Comparison of ENCODE assay signal across 9 mouse cellular contexts in the genomic region with DNA sequence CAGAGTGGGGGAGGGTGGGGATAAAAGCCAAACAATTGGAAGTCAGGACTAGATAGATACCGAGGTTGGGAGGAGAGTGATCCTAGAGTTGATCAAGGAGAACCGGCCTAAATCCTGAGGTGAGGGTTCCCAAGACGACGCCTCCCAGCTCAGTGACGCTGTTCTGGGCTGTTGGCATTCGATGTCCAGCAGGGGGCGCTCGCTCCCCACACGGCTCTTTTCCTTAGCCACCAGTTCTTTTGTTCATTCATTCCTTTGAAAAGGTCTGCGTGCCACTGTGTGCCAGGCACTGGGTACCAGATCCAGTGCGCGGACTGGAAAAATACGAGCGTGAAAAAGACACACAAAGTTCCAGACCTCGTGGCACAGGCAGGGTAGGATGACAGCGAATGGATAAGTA. TPM values are rescaled to one million over a fixed set of nuclear protein-coding genes. Genes with fewer than 3 reads are reported as not detected.
A peak's percentile ranks its signal among the peaks of the same experiment; 100 is the strongest.
DNase-seq lines count a peak whose midpoint lies in the region; ATAC-seq and TF ChIP-seq lines count a peak whose summit lies in the region.
"Had no signal": no experiment of that assay in that cellular context is flagged by ENCODE, and none has a peak within 500 bp of the region (broad histone marks: within the 10 kb centered on the region; RNA-seq: fewer than 3 reads in every experiment).

No protein-coding gene starts in this region.

- no peak overlapping the region for H3K9ac ChIP-seq in hindbrain, postnatal 0 days (replicated peaks; ENCODE audit: low read length)
- H3K9ac ChIP-seq: limb, embryonic 13.5 days had no signal

- ATAC-seq in hindbrain, postnatal 0 days = peak; percentile 71

- H3K36me3 ChIP-seq in hindbrain, postnatal 0 days (ENCODE audit: insufficient read depth, low read length) = no peaks in the 10 kb centered on the region
- H3K36me3 ChIP-seq: limb, embryonic 13.5 days had no signal

- no peaks in the 10 kb centered on the region for H3K9me3 ChIP-seq in hindbrain, postnatal 0 days (ENCODE audit: low read length)
- H3K9me3 ChIP-seq: limb, embryonic 13.5 days had no signal

- H3K4me3 ChIP-seq in cerebellum, adult 2 months (replicated peaks; ENCODE audit: insufficient read depth, low read depth, low read length) = no peak overlapping the region
- H3K4me3 ChIP-seq in hindbrain, postnatal 0 days (ENCODE audit: low read length) = no peak overlapping the region
- H3K4me3 ChIP-seq: limb, embryonic 13.5 days had no signal

- WGBS in cerebellum, adult 2 months = 4% methylated on average over 16 of the region's 16 CpGs
- 3% methylated on average over 16 of the region's 16 CpGs for WGBS in hindbrain, postnatal 0 days

- H3K27me3 ChIP-seq in cerebellum, adult 2 months (ENCODE audit: control insufficient read depth, insufficient read depth, low read length) = no peaks in the 10 kb centered on the region; the same call in 1 of the 2 replicates
- no peaks in the 10 kb centered on the region for H3K27me3 ChIP-seq in hindbrain, postnatal 0 days (ENCODE audit: insufficient read depth, low read length)

- peak; percentile 83 for DNase-seq in Muller cell, postnatal 12 days (ENCODE audit: inconsistent ontology term)
- peak; percentile 75 to 83 for DNase-seq in cerebellum, adult 2 months
- peak; percentile 75 for DNase-seq in forelimb bud, embryonic 11.5 days (ENCODE audit: low read depth, low spot score)
- DNase-seq in hindbrain, postnatal 0 days (ENCODE audit: low spot score) = peak; percentile 85
- peak; percentile 80 to 82 for DNase-seq in layer of hippocampus, postnatal 36 days
- DNase-seq in lung, postnatal 4 days = peak; percentile 67 to 80
- DNase-seq in right cerebral cortex, adult 2 months (ENCODE audit: low spot score in 2 of 2) = peak; percentile 84 to 86
- DNase-seq in urinary bladder, adult 18-20 months (ENCODE audit: low spot score in 2 of 2) = peak; percentile 43 to 69

- peak; percentile 97 for TF ChIP-seq CTCF in cerebellum, adult 2 months (IDR thresholded peaks at IDR 0.05; ENCODE audit: borderline replicate concordance, insufficient read depth, low read depth, low read length)
- TF ChIP-seq CTCF in hindbrain, postnatal 0 days (IDR thresholded peaks at IDR 0.05; ENCODE audit: low read depth) = peak; percentile 95

- H3K4me2 ChIP-seq in hindbrain, postnatal 0 days (ENCODE audit: low read depth, low read length) = no peak overlapping the region
- H3K4me2 ChIP-seq: limb, embryonic 13.5 days had no signal

- H3K27ac ChIP-seq in cerebellum, adult 2 months (ENCODE audit: insufficient read depth, low read length) = no peak overlapping the region
- no peak overlapping the region for H3K27ac ChIP-seq in hindbrain, postnatal 0 days
- H3K27ac ChIP-seq: limb, embryonic 13.5 days had no signal

- H3K4me1 ChIP-seq in cerebellum, adult 2 months (ENCODE audit: control insufficient read depth, insufficient read depth, low read length) = no peaks in the 10 kb centered on the region
- no peaks in the 10 kb centered on the region for H3K4me1 ChIP-seq in hindbrain, postnatal 0 days (ENCODE audit: insufficient read depth, low read length)
- H3K4me1 ChIP-seq: limb, embryonic 13.5 days had no signal

- no peak for TF ChIP-seq POLR2A in cerebellum, adult 2 months (IDR thresholded peaks at IDR 0.05; ENCODE audit: borderline replicate concordance, insufficient read depth, low read length)

RNA-seq across cellular contexts. Expression of gene Lin28a, which starts 17.3 kb away (rescaled TPM):
- 0.16 and 0.23 TPM in 2 replicates for polyA plus RNA-seq in cerebellum, adult 2 months (2012; rRNA removed)
- total RNA-seq in hindbrain, postnatal 0 days (2014; rRNA removed) = not detected in 2 replicates
- polyA plus RNA-seq in hindbrain, postnatal 0 days (2015; fragmentation: Nextera tagmentation; extraction: Ambion mirVana) = 0.05 TPM in 1 of 2 replicates, not detected in the other
- total RNA-seq in layer of hippocampus, postnatal 36 days (2021) = not detected

RNA-seq across cellular contexts. Expression of gene Zfp683, which starts 17.7 kb away (rescaled TPM):
- not detected in 2 replicates for polyA plus RNA-seq in cerebellum, adult 2 months (2012; rRNA removed)
- not detected in 2 replicates for total RNA-seq in hindbrain, postnatal 0 days (2014; rRNA removed)
- not detected in 2 replicates for polyA plus RNA-seq in hindbrain, postnatal 0 days (2015; fragmentation: Nextera tagmentation; extraction: Ambion mirVana)
- total RNA-seq in layer of hippocampus, postnatal 36 days (2021) = not detected
- polyA plus RNA-seq: limb, embryonic 13.5 days had no signal

RNA-seq across cellular contexts. Expression of gene Crybg2, which starts 24.7 kb away (rescaled TPM):
- polyA plus RNA-seq in cerebellum, adult 2 months (2012; rRNA removed) = 0.65 and 0.89 TPM in 2 replicates
- total RNA-seq in hindbrain, postnatal 0 days (2014; rRNA removed) = 1.7 and 2.8 TPM in 2 replicates
- 5.9 and 6.7 TPM in 2 replicates for polyA plus RNA-seq in hindbrain, postnatal 0 days (2015; fragmentation: Nextera tagmentation; extraction: Ambion mirVana)
- total RNA-seq in layer of hippocampus, postnatal 36 days (2021) = 1 to 10 TPM; 1.2 to 1.8 TPM

RNA-seq across cellular contexts. Expression of gene Dhdds, which starts 35.2 kb away (rescaled TPM):
- polyA plus RNA-seq in cerebellum, adult 2 months (2012; rRNA removed) = 75.8 and 76.6 TPM in 2 replicates
- total RNA-seq in hindbrain, postnatal 0 days (2014; rRNA removed) = 43.1 and 49.5 TPM in 2 replicates
- polyA plus RNA-seq in hindbrain, postnatal 0 days (2015; fragmentation: Nextera tagmentation; extraction: Ambion mirVana) = 41.5 and 41.8 TPM in 2 replicates
- 10 to 100 TPM; 57.8 to 62.6 TPM for total RNA-seq in layer of hippocampus, postnatal 36 days (2021)

RNA-seq across cellular contexts. Expression of gene Cd52, which starts 58.9 kb away (rescaled TPM):
- polyA plus RNA-seq in cerebellum, adult 2 months (2012; rRNA removed) = 2.6 and 2.8 TPM in 2 replicates
- not detected in 2 replicates for total RNA-seq in hindbrain, postnatal 0 days (2014; rRNA removed)
- 2.7 TPM in 2 replicates for polyA plus RNA-seq in hindbrain, postnatal 0 days (2015; fragmentation: Nextera tagmentation; extraction: Ambion mirVana)
- total RNA-seq in layer of hippocampus, postnatal 36 days (2021) = 1 to 10 TPM in 1 of 2 experiments, not detected in 1; 1.1 TPM
